Mouse (Mus musculus) hindbrain, embryonic 11.5 days (tissue): Measurements from ENCODE around the gene Pex11b. TPM values are rescaled to one million over a fixed set of nuclear protein-coding genes. Genes with fewer than 3 reads are reported as not detected.
A peak's percentile ranks its signal among the peaks of the same experiment; 100 is the strongest.
"Not testable (repeated sequence)": the region's sequence is repeated elsewhere in the genome, so short reads cannot be mapped to it uniquely, and the experiment has no call there.

Experiments
- ATAC-seq: fragments of 200-750 bp; cut with Nextera tagmentation; 2 replicates; pipeline ENCODE4 v1.8.0; 2017; ENCODE audit warnings: mild to moderate bottlenecking, moderate TSS enrichment, moderate library complexity; ENCODE audit not compliant: low FRiP score
- DNase-seq: peaks from one replicate; pipeline ENCODE4 v3.0.0-alpha.2; 2015; ENCODE audit warnings: low spot score
- H3K27ac ChIP-seq: fragments of 300-500 bp; sonication (generic); 2 replicates; pipeline ENCODE4 v1.5.1; 2014; ENCODE audit warnings: mild to moderate bottlenecking, low read depth, low read length
- H3K27me3 ChIP-seq: fragments of 300-500 bp; sonication (generic); 2 replicates; pipeline ENCODE4 v1.6.1; 2014; ENCODE audit warnings: mild to moderate bottlenecking, low read length, moderate library complexity, mixed read lengths; ENCODE audit not compliant: control insufficient read depth, insufficient read depth
- H3K36me3 ChIP-seq: fragments of 300-500 bp; sonication (generic); 2 replicates; pipeline ENCODE4 v1.6.1; 2014; ENCODE audit warnings: mild to moderate bottlenecking, low read length, moderate library complexity, mixed read lengths; ENCODE audit not compliant: control insufficient read depth, insufficient read depth
- H3K4me1 ChIP-seq: fragments of 300-500 bp; sonication (generic); replicated peaks from 2 replicates; pipeline ENCODE4 v1.6.1; 2014; ENCODE audit warnings: low read length, mixed read lengths; ENCODE audit not compliant: control insufficient read depth, insufficient read depth
- H3K4me2 ChIP-seq: fragments of 300-500 bp; sonication (generic); replicated peaks from 2 replicates; pipeline ENCODE4 v1.6.1; 2014; ENCODE audit warnings: mild to moderate bottlenecking, low read depth, low read length
- H3K4me3 ChIP-seq: fragments of 300-500 bp; sonication (generic); 2 replicates; pipeline ENCODE4 v1.5.1; 2014; ENCODE audit warnings: low read depth, low read length
- H3K9ac ChIP-seq: fragments of 300-500 bp; sonication (generic); 2 replicates; pipeline ENCODE4 v1.6.1; 2014; ENCODE audit warnings: low read depth, low read length
- H3K9me3 ChIP-seq: fragments of 300-500 bp; sonication (generic); 2 replicates; pipeline ENCODE4 v1.6.1; 2016; ENCODE audit warnings: low read length; ENCODE audit not compliant: control insufficient read depth
- WGBS: fragments of 180-500 bp; shearing (Covaris S2); extraction: QIAGEN DNeasy Blood & Tissue Kit; methylation state at CpG from one replicate; pipeline ENCODE4 v1.1.7; 2014; 5-methylcytosine and 5-hydroxymethylcytosine counted together
- polyA plus RNA-seq: library from polyadenylated mRNA; unstranded; fragments of >200 nt; fragmentation: Nextera tagmentation; extraction: Ambion mirVana; gene quantifications from 2 replicates; pipeline ENCODE4 v1.2.1, GENCODE M21; 2014

Gene Pex11b
- polyA plus RNA-seq, 1 experiment from 2014 or later = 42.8 TPM

- ATAC-seq = no peak
- 86% methylated on average over 3 of the region's 3 CpGs for WGBS
These were observed 40.0 kb downstream of the Pex11b start for GRCm38 (mm10) chr3:96675171-96675570.

GRCm38 (mm10) chr3:96675690-96676089 is 40.5 kb downstream of the Pex11b start:
- DNase-seq = no peak
- 36% methylated on average over 3 of the region's 3 CpGs for WGBS
- Histone ChIP-seq H3K4me3 (no peak overlapping the region), H3K36me3 (no peaks in the 10 kb centered on the region), H3K9me3 (no peaks in the 10 kb centered on the region), H3K4me2 (no peak overlapping the region), H3K27me3 (no peaks in the 10 kb centered on the region), H3K9ac (no peak overlapping the region), H3K27ac (no peak overlapping the region), H3K4me1 (no peaks in the 10 kb centered on the region)
- no peak for ATAC-seq

More at GRCm38 (mm10) chr3:96675171-96675570, 40.0 kb downstream of the Pex11b start:
- Histone ChIP-seq H3K27ac (no peak overlapping the region), H3K36me3 (no peaks in the 10 kb centered on the region), H3K4me3 (no peak overlapping the region), H3K9ac (no peak overlapping the region), H3K9me3 (no peaks in the 10 kb centered on the region), H3K4me1 (0 out of 2 replicates have a peak, but pooled peaks cover 2% of the 10 kb centered on the region), H3K27me3 (no peaks in the 10 kb centered on the region), H3K4me2 (no peak overlapping the region)
- no peak for DNase-seq

- ATAC-seq (no peak), DNase-seq (no peak)
- Histone ChIP-seq H3K27me3 (no peaks in the 10 kb centered on the region), H3K9ac (no peak overlapping the region), H3K36me3 (no peaks in the 10 kb centered on the region), H3K4me1 (no peaks in the 10 kb centered on the region), H3K9me3 (no peaks in the 10 kb centered on the region), H3K4me2 (no peak overlapping the region), H3K27ac (no peak overlapping the region), H3K4me3 (no peak overlapping the region)
- WGBS = 66% methylated on average over 7 of the region's 7 CpGs
These were observed 43.3 kb downstream of the Pex11b start for GRCm38 (mm10) chr3:96678456-96678855.

DNA sequence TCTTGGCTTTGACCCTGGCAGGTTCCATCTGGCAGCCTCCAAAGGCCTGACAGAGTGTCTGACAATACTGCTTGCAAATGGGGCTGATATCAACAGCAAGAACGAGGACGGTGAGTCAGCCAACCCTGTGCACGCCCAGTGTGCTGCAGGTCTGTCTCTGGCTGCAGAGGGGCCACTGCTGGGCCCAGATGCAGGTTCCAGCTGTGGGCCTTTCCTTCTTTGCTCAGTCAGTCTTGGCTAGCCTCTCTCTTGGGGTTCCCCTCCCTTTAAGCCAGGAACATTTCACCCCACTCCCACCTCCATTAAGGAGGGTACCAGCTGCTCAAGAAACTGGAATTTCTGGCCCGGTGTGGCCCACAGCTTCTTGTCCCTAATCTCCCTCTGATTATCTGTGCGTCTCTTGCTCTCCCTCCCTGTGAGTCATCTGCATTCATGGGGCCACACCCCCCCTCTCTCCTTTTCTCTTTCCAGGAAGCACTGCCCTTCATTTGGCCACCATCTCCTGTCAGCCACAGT is 44.0 kb downstream of the Pex11b start:
- no peaks in the 10 kb centered on the region for H3K27me3 ChIP-seq
- H3K9ac ChIP-seq = no peak overlapping the region
- no peak for DNase-seq
- no peaks in the 10 kb centered on the region for H3K36me3 ChIP-seq
- H3K27ac ChIP-seq = no peak overlapping the region
- no peaks in the 10 kb centered on the region for H3K4me1 ChIP-seq
- no peak for ATAC-seq
- H3K4me2 ChIP-seq = no peak overlapping the region
- WGBS = 29% methylated on average over 5 of the region's 5 CpGs
- H3K9me3 ChIP-seq = no peaks in the 10 kb centered on the region
- no peak overlapping the region for H3K4me3 ChIP-seq

GRCm38 (mm10) chr3:96680269-96680956 is 45.2 kb downstream of the Pex11b start:
- WGBS = 19% methylated on average over 12 of the region's 12 CpGs
- no peak for DNase-seq
- Histone ChIP-seq H3K9me3 (no peaks in the 10 kb centered on the region), H3K27ac (no peak overlapping the region), H3K4me1 (no peaks in the 10 kb centered on the region), H3K4me2 (no peak overlapping the region), H3K36me3 (no peaks in the 10 kb centered on the region), H3K4me3 (no peak overlapping the region), H3K27me3 (no peaks in the 10 kb centered on the region; the same call in 1 of the 2 replicates), H3K9ac (no peak overlapping the region)
- no peak for ATAC-seq

DNA sequence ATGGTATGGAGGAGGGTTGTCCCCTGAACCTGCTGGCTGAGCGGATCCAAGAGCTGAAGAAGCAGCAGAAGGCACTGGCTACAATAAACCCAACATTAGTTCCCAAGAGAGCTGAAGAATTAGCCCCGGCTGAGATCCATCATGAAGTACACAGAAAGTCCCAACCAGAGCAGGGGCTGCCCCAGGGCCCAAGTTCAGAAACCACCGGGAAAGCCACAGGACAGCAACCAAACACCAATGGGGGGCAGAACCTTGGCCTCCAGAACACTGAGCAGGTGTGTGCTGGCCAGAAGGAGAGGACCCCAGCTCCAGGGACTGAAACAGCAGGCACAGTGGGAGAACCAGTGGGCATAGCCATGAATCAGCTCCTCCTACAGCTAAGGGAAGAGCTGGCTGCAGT is 48.3 kb downstream of the Pex11b start:
- no peaks in the 10 kb centered on the region for H3K36me3 ChIP-seq
- H3K9me3 ChIP-seq = no peaks in the 10 kb centered on the region
- ATAC-seq (no peak), DNase-seq (no peak)
- no peak overlapping the region for H3K9ac ChIP-seq
- H3K4me3 ChIP-seq = no peak overlapping the region
- H3K4me2 ChIP-seq = no peak overlapping the region
- H3K27ac ChIP-seq = no peak overlapping the region
- no peaks in the 10 kb centered on the region for H3K4me1 ChIP-seq
- WGBS = 86% methylated on average over 3 of the region's 3 CpGs
- H3K27me3 ChIP-seq = no peaks in the 10 kb centered on the region; the same call in 1 of the 2 replicates

DNA sequence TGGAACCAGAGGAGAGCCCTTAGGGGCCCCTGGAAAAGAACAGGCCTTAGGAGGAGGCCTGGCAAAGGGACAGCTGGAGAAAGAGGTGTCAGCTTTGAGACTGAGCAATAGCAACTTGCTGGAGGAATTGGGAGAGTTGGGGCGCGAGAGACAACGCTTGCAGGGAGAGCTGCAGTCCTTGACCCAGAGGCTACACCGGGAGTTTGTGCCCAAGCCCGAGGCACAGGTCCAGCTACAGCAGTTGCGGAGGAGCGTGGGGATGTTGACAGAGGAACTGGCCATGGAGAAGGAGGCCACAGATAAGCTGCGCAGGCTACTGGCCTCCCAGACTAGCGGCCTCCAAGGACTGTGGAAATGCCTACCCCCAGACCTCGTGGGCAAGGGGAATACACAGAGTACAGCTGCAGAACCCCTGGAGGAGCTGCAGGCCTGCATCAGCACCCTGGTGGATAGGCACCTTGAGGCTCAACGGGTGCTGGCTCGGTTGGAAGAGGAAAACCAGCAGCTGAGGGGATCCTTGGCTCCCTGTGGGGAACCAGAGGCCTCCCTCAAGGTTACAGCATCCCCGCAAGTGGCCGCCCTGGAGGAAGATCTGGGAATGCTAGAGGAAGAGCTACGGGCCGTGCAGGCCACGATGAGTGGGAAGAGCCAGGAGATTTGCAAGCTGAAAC is 49.1 kb downstream of the Pex11b start:
- H3K27ac ChIP-seq = no peak overlapping the region
- ATAC-seq (no peak), DNase-seq (no peak)
- H3K4me3 ChIP-seq = no peak overlapping the region
- no peaks in the 10 kb centered on the region for H3K4me1 ChIP-seq
- no peak overlapping the region for H3K9ac ChIP-seq
- H3K27me3 ChIP-seq = no peaks in the 10 kb centered on the region; the same call in 1 of the 2 replicates
- WGBS = 59% methylated on average over 17 of the region's 17 CpGs
- no peaks in the 10 kb centered on the region for H3K9me3 ChIP-seq
- H3K4me2 ChIP-seq = no peak overlapping the region
- H3K36me3 ChIP-seq = no peaks in the 10 kb centered on the region

DNA sequence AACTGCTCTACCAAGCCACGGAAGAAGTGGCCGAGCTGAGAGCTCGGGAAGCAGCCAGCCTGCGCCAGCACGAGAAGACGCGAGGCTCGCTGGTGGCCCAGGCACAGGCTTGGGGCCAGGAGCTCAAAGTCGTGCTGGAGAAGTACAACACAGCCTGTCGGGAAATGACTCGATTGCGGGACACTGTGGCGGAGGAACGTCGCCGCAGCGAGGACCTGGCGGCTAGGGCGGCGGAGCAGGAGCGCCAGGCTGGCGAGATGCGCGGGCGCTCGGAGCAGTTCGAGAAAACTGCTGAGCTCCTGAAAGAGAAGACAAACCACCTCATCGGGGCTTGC is 49.6 kb downstream of the Pex11b start:
- no peak for DNase-seq
- Histone ChIP-seq H3K4me2 (no peak overlapping the region; the same call in 1 of the 2 replicates), H3K4me1 (no peaks in the 10 kb centered on the region), H3K9me3 (no peaks in the 10 kb centered on the region), H3K36me3 (no peaks in the 10 kb centered on the region), H3K27ac (no peak overlapping the region), H3K27me3 (no peaks in the 10 kb centered on the region; the same call in 1 of the 2 replicates), H3K4me3 (0 out of 2 replicates have a peak overlapping the region, but pooled peaks have one; percentile 6), H3K9ac (no peak overlapping the region)
- WGBS = 37% methylated on average over 28 of the region's 28 CpGs
- ATAC-seq = no peak

- not testable (repeated sequence) for H3K4me2 ChIP-seq, ATAC-seq, H3K9me3 ChIP-seq, H3K4me1 ChIP-seq, H3K27me3 ChIP-seq, H3K27ac ChIP-seq, H3K9ac ChIP-seq, H3K36me3 ChIP-seq, H3K4me3 ChIP-seq, DNase-seq
- 93% methylated on average over 5 of the region's 5 CpGs for WGBS
These were observed 50.9 kb downstream of the Pex11b start for GRCm38 (mm10) chr3:96686057-96686456.
